Mouse (Mus musculus) gastrocnemius, postnatal 14 days (tissue): ENCODE measurements around the gene Bsph1. TPM values are rescaled to one million over a fixed set of nuclear protein-coding genes. Genes with fewer than 3 reads are reported as not detected.
"Not testable (repeated sequence)": the region's sequence is repeated elsewhere in the genome, so short reads cannot be mapped to it uniquely, and the experiment has no call there.

Source experiments
- DNase-seq: peaks from one replicate; pipeline ENCODE4 v3.0.0; 2021; ENCODE audit warnings: mixed read lengths
- intact Hi-C: fragments of 180-260 bp; cut with DNase I; formaldehyde crosslinking; loops from one replicate; pipeline ENCODE4 v1.15.1; 2025; ENCODE audit warnings: low total_unique reads
- long read RNA-seq, 2 experiments: library from polyadenylated mRNA; stranded (forward); transcript quantifications; one replicate each; pipeline ENCODE4 v2.0.0; 2021
- total RNA-seq, 2 experiments: library from RNA; stranded (reverse); gene quantifications; 2 replicates each; pipeline ENCODE4 v1.2.3; 2021

Bsph1 gene
- total RNA-seq, result not detected
- long read RNA-seq, experiment 1, result 0 reads
- long read RNA-seq, experiment 2, result 0 reads

DNA sequence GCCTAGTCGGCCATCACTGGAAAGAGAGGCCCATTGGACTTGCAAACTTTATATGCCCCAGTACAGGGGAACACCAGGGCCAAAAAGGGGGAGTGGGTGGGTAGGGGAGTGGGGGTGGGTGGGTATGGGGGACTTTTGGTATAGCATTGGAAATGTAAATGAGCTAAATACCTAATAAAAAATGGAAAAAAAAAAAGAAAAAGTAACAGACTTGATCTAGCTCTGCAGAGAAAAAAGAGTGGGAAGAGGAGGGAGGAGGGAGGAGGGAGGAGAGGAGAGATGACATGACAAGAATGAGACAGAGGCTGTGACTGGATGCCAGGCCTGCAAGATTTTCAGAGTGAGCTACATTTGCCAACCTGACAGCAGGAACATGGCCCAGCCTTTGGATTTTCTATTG lies at the start of gene Bsph1:
Bsph1 (plus strand) TSS at position 301 of the 400 bp plus-strand sequence.
- DNase-seq, intact Hi-C loops: not testable (repeated sequence)

DNA sequence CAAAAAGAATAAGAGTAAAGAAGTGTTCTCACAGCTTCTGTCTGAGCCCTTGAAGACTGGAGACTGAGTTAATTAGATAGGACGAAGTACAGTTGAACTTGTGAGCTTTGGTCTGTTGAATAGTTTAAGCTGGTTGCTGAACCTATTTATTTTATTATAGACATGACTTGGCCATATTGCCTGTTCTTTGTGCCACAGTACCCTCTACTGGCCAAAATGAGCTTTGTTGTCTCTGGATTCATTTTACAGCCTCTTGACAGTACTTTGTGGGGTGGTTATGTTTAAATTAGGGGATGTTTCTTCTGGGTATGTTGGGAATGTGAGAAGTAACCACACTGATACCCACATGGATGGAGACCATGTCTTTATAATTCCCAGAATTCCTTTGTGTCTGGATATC lies 60.9 kb downstream of the Bsph1 start:
- no peak for DNase-seq
- intact Hi-C loops, result loop anchor here (5.0 kb wide), 1 partner anchor 224 kb away; no protein-coding TSS in a partner anchor

Other genes with a start within 250 kb of the Bsph1 start
- not detected for gene Vmn1r89, start 237.8 kb upstream of the Bsph1 start, total RNA-seq
- gene Lig1, start 173.6 kb upstream of the Bsph1 start, total RNA-seq, result 1 to 10 TPM; 4.2 to 4.4 TPM
- gene Zswim9, start 172.1 kb upstream of the Bsph1 start, total RNA-seq, result 1 to 10 TPM; 4.5 to 5.4 TPM
- gene Pla2g4c, start 126.2 kb upstream of the Bsph1 start, total RNA-seq, result under 1 TPM in 1 of 2 experiments, not detected in 1; 0.08 TPM
- not detected for gene Cabp5, start 52.7 kb upstream of the Bsph1 start, total RNA-seq
- not detected for gene Bsph2, start 120.2 kb downstream of the Bsph1 start, total RNA-seq
- not detected for gene Sult2a5, start 173.1 kb downstream of the Bsph1 start, total RNA-seq